ENCODE assay signal across 9 mouse cellular contexts in genomic region chr11:21015536-21015935, GRCm38 (mm10).
DNase-seq lines count a peak whose midpoint lies in the region; ATAC-seq and TF ChIP-seq lines count a peak whose summit lies in the region.
"Had no signal": no experiment of that assay in that cellular context is flagged by ENCODE, and none has a peak within 500 bp of the region (broad histone marks: within the 10 kb centered on the region; RNA-seq: fewer than 3 reads in every experiment).

No protein-coding gene starts in this region.

- no peak overlapping the region for H3K27ac ChIP-seq in kidney, embryonic 16.5 days (ENCODE audit: low read length)
- H3K27ac ChIP-seq in lung, postnatal 0 days (ENCODE audit: low read length): peak overlapping the region; percentile 7; the same call in 1 of the 2 replicates
- H3K27ac ChIP-seq in midbrain, embryonic 14.5 days (replicated peaks; ENCODE audit: low read depth, low read length): no peak overlapping the region
- H3K27ac ChIP-seq: hindbrain, embryonic 14.5 days had no signal

- H3K36me3 ChIP-seq in kidney, embryonic 16.5 days (ENCODE audit: insufficient read depth, low read length): no peaks in the 10 kb centered on the region
- no peaks in the 10 kb centered on the region for H3K36me3 ChIP-seq in lung, postnatal 0 days (ENCODE audit: insufficient read depth, low read length)
- no peaks in the 10 kb centered on the region for H3K36me3 ChIP-seq in midbrain, embryonic 14.5 days (ENCODE audit: control insufficient read depth, insufficient read depth, low read length)

- ATAC-seq in cerebellum, adult (ENCODE audit: insufficient number of reproducible peaks, low FRiP score, low TSS enrichment): peak; percentile 60; the same call in 1 of the 2 replicates
- no peak for ATAC-seq in kidney, embryonic 16.5 days (ENCODE audit: low FRiP score, low TSS enrichment)
- ATAC-seq in lung, postnatal 0 days: peak; percentile 65
- ATAC-seq in midbrain, embryonic 14.5 days (ENCODE audit: low FRiP score, low TSS enrichment): no peak

- WGBS in kidney, embryonic 16.5 days: 74% methylated on average over 3 of the region's 3 CpGs
- WGBS in lung, postnatal 0 days: 30% methylated on average over 3 of the region's 3 CpGs
- 85% methylated on average over 3 of the region's 3 CpGs for WGBS in midbrain, embryonic 14.5 days

- no peak overlapping the region for H3K4me2 ChIP-seq in kidney, embryonic 16.5 days (replicated peaks; ENCODE audit: low read depth, low read length)
- H3K4me2 ChIP-seq in lung, postnatal 0 days (replicated peaks; ENCODE audit: low read depth, low read length): no peak overlapping the region
- H3K4me2 ChIP-seq in midbrain, embryonic 14.5 days (ENCODE audit: low read length): no peak overlapping the region
- H3K4me2 ChIP-seq: hindbrain, embryonic 14.5 days had no signal

- H3K9me3 ChIP-seq in kidney, embryonic 16.5 days (ENCODE audit: low read length): no peaks in the 10 kb centered on the region
- H3K9me3 ChIP-seq in lung, postnatal 0 days (ENCODE audit: low read length): no peaks in the 10 kb centered on the region
- H3K9me3 ChIP-seq in midbrain, embryonic 14.5 days (ENCODE audit: control insufficient read depth, low read length): no peaks in the 10 kb centered on the region

- no peak for TF ChIP-seq CTCF in lung, postnatal 0 days (IDR thresholded peaks at IDR 0.05)

- no peaks in the 10 kb centered on the region for H3K27me3 ChIP-seq in kidney, embryonic 16.5 days (ENCODE audit: insufficient read depth, low read length)
- H3K27me3 ChIP-seq in lung, postnatal 0 days (replicated peaks; ENCODE audit: insufficient read depth, low read length): no peaks in the 10 kb centered on the region
- no peaks in the 10 kb centered on the region for H3K27me3 ChIP-seq in midbrain, embryonic 14.5 days (ENCODE audit: control insufficient read depth, insufficient read depth, low read length)

- peaks cover 9% of the 10 kb centered on the region; the same call in 1 of the 2 replicates for H3K4me1 ChIP-seq in kidney, embryonic 16.5 days (ENCODE audit: insufficient read depth, low read length)
- peaks cover 4% of the 10 kb centered on the region for H3K4me1 ChIP-seq in lung, postnatal 0 days (ENCODE audit: insufficient read depth, low read depth, low read length)
- peaks cover 15% of the 10 kb centered on the region; the same call in 1 of the 2 replicates for H3K4me1 ChIP-seq in midbrain, embryonic 14.5 days (ENCODE audit: control insufficient read depth, insufficient read depth, low read length)

- H3K4me3 ChIP-seq in kidney, embryonic 16.5 days (ENCODE audit: low read length): no peak overlapping the region
- H3K4me3 ChIP-seq in lung, postnatal 0 days (ENCODE audit: low read depth, low read length): no peak overlapping the region
- no peak overlapping the region for H3K4me3 ChIP-seq in midbrain, embryonic 14.5 days (replicated peaks; ENCODE audit: low read depth, low read length)

- H3K9ac ChIP-seq in kidney, embryonic 16.5 days (replicated peaks; ENCODE audit: low read length): no peak overlapping the region
- no peak overlapping the region for H3K9ac ChIP-seq in lung, postnatal 0 days (replicated peaks; ENCODE audit: low read depth)
- H3K9ac ChIP-seq in midbrain, embryonic 14.5 days (replicated peaks; ENCODE audit: low read length): no peak overlapping the region
- H3K9ac ChIP-seq: hindbrain, embryonic 14.5 days had no signal

- no peak for TF ChIP-seq EP300 in lung, postnatal 0 days (IDR thresholded peaks at IDR 0.05)

- no peak for DNase-seq in cerebellum, postnatal 4 days (ENCODE audit: low spot score in 2 of 2)
- DNase-seq in kidney, postnatal 14 days: peak; percentile 42
- peak; percentile 84 for DNase-seq in cerebellum, adult 9-10 months
- DNase-seq in lung, postnatal 0 days (ENCODE audit: low spot score): peak; percentile 78
- DNase-seq in midbrain, embryonic 14.5 days: no peak
- DNase-seq in thymus, postnatal 25 days: no peak

Comparison
In these comparisons a context has a peak if more than half of its experiments do, and no peak if none do; other contexts are left out.
1. DNase-seq: peak in kidney, postnatal 14 days (single experiment), cerebellum, adult 9-10 months (single experiment) and lung, postnatal 0 days (single experiment); none in cerebellum, postnatal 4 days (0 of 2), midbrain, embryonic 14.5 days (single experiment) and thymus, postnatal 25 days (single experiment).
2. ATAC-seq: peak in cerebellum, adult (single experiment) and lung, postnatal 0 days (single experiment); none in kidney, embryonic 16.5 days (single experiment) and midbrain, embryonic 14.5 days (single experiment).